Mouse (Mus musculus) heart, adult 2 months (tissue): Measurements from ENCODE around the gene Adcy6.

Source experiments
- CTCF ChIP-seq: fragments of 200-600 bp; IDR thresholded peaks from 2 replicates; pipeline ENCODE4 v1.8.1; 2022; ENCODE audit warnings: antibody characterized with exemption, mild to moderate bottlenecking, moderate library complexity
- EP300 ChIP-seq: fragments of 200-500 bp; IDR thresholded peaks from 2 replicates; pipeline ENCODE4 v1.6.1; 2011; ENCODE audit warnings: low read depth, low read length, control low read depth; ENCODE audit not compliant: insufficient read depth
- POLR2A ChIP-seq: fragments of 200-500 bp; IDR thresholded peaks from 2 replicates; pipeline ENCODE4 v1.6.1; 2011; ENCODE audit warnings: mild to moderate bottlenecking, low read depth, low read length, control low read depth; ENCODE audit not compliant: insufficient read depth

DNA sequence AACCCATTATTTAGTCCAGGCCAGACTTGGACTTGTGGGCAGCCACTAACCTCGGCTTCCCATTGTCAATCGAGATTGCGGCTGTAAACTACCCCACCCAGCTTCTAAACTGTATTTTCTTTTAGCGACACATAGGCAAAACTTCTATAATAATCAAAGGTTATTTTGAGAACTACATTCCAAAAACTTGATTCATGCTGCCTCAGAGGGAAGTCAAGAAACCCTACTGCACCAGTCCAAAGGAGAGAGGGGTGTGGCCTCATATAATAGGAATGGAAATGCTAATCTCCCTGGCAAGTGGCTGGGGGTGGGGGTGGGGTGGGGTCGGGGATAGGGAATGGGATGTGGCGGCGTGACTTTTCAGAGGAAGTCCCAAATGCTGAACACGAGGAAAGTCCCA is 16.2 kb upstream of the Adcy6 start:
- TF ChIP-seq POLR2A (no peak), CTCF (no peak), EP300 (no peak)
